Mouse (Mus musculus) cerebellum, adult 2 months (tissue): ENCODE data around the gene Nsf. TPM values are rescaled to one million over a fixed set of nuclear protein-coding genes. Genes with fewer than 3 reads are reported as not detected.

ENCODE experiments used
- DNase-seq, 2 experiments: peaks; one replicate each; pipeline ENCODE4 v3.0.0; 2021
- H3K27ac ChIP-seq: fragments of 200-500 bp; 2 replicates; pipeline ENCODE4 v1.5.1; 2012; ENCODE audit warnings: low read length, control low read depth, inconsistent platforms; ENCODE audit not compliant: insufficient read depth
- H3K27me3 ChIP-seq: fragments of 200-500 bp; 2 replicates; pipeline ENCODE4 v1.6.1; 2012; ENCODE audit warnings: inconsistent platforms, mild to moderate bottlenecking, low read length, moderate library complexity; ENCODE audit not compliant: control insufficient read depth, insufficient read depth
- H3K4me1 ChIP-seq: fragments of 200-500 bp; 2 replicates; pipeline ENCODE4 v1.6.1; 2011; ENCODE audit warnings: low read length; ENCODE audit not compliant: control insufficient read depth, insufficient read depth
- H3K4me3 ChIP-seq: fragments of 200-500 bp; replicated peaks from 2 replicates; pipeline ENCODE3; 2011; ENCODE audit warnings: mild to moderate bottlenecking, low read depth, low read length, control low read depth; ENCODE audit not compliant: insufficient read depth
- CTCF ChIP-seq: fragments of 200-500 bp; IDR thresholded peaks from 2 replicates; pipeline ENCODE4 v1.5.1; 2011; ENCODE audit warnings: low read depth, mild to moderate bottlenecking, control low read depth, low read length, moderate library complexity, borderline replicate concordance; ENCODE audit not compliant: insufficient read depth
- POLR2A ChIP-seq: fragments of 200-500 bp; IDR thresholded peaks from 2 replicates; pipeline ENCODE4 v1.6.1; 2011; ENCODE audit warnings: low read length, control low read depth, borderline replicate concordance; ENCODE audit not compliant: insufficient read depth
- WGBS: fragments of 180-500 bp; shearing (Covaris S2); methylation state at CpG from one replicate; pipeline ENCODE4 v1.1.7; 2018; 5-methylcytosine and 5-hydroxymethylcytosine counted together
- polyA plus RNA-seq: library from polyadenylated mRNA; depleted of rRNA; stranded (reverse); fragments of >200 nt; gene quantifications from 2 replicates; pipeline ENCODE4 v1.2.3, GENCODE M21; 2012

The Nsf gene
- polyA plus RNA-seq, 1 experiment: 511 TPM

GRCm38 (mm10) chr11:103848287-103848686 is 105.6 kb downstream of the Nsf start:
- no peaks in the 10 kb centered on the region for H3K27me3 ChIP-seq
- H3K4me3 ChIP-seq: no peak overlapping the region
- H3K27ac ChIP-seq: no peak overlapping the region
- H3K4me1 ChIP-seq: no peaks in the 10 kb centered on the region
- DNase-seq: no peak
- 89% methylated on average over 11 of the region's 11 CpGs for WGBS
- TF ChIP-seq CTCF: no peak
- TF ChIP-seq POLR2A: no peak

- TF ChIP-seq CTCF (no peak), POLR2A (no peak)
- no peak overlapping the region for H3K4me3 ChIP-seq
- H3K27me3 ChIP-seq: no peaks in the 10 kb centered on the region
- peak in 1 of 2 experiments; percentile 30 for DNase-seq
- peak overlapping the region; percentile 21; the same call in 1 of the 2 replicates for H3K27ac ChIP-seq
- 44% methylated on average over 11 of the region's 11 CpGs for WGBS
- peaks cover 3% of the 10 kb centered on the region; the same call in 1 of the 2 replicates for H3K4me1 ChIP-seq
These were observed 113.0 kb downstream of the Nsf start for GRCm38 (mm10) chr11:103840834-103841233.

GRCm38 (mm10) chr11:103838955-103839354 is 114.9 kb downstream of the Nsf start:
- Histone ChIP-seq H3K27me3 (no peaks in the 10 kb centered on the region), H3K4me1 (peaks cover 3% of the 10 kb centered on the region; the same call in 1 of the 2 replicates), H3K4me3 (no peak overlapping the region), H3K27ac (no peak overlapping the region)
- DNase-seq: no peak
- no peak for TF ChIP-seq POLR2A
- no peak for TF ChIP-seq CTCF
- WGBS: 81% methylated on average over 2 of the region's 2 CpGs

- no peak for DNase-seq
- no peak overlapping the region for H3K4me3 ChIP-seq
- no peaks in the 10 kb centered on the region for H3K27me3 ChIP-seq
- TF ChIP-seq POLR2A: no peak
- TF ChIP-seq CTCF: no peak
- WGBS: 82% methylated on average over 4 of the region's 4 CpGs
- no peaks in the 10 kb centered on the region for H3K4me1 ChIP-seq
- no peak overlapping the region for H3K27ac ChIP-seq
These were observed 121.5 kb downstream of the Nsf start for GRCm38 (mm10) chr11:103832331-103832730.

- Histone ChIP-seq H3K4me1 (no peaks in the 10 kb centered on the region), H3K27ac (no peak overlapping the region), H3K27me3 (no peaks in the 10 kb centered on the region), H3K4me3 (no peak overlapping the region)
- no peak for TF ChIP-seq CTCF
- TF ChIP-seq POLR2A: no peak
- WGBS: 61% methylated on average over 3 of the region's 3 CpGs
- DNase-seq: no peak
These were observed 122.1 kb downstream of the Nsf start for GRCm38 (mm10) chr11:103831766-103832165.

- Histone ChIP-seq H3K27me3 (no peaks in the 10 kb centered on the region), H3K27ac (no peak overlapping the region), H3K4me1 (no peaks in the 10 kb centered on the region), H3K4me3 (no peak overlapping the region)
- no peak for DNase-seq
- TF ChIP-seq POLR2A: no peak
- TF ChIP-seq CTCF: no peak
- 96% methylated on average over 9 of the region's 9 CpGs for WGBS
These were observed 123.4 kb downstream of the Nsf start for GRCm38 (mm10) chr11:103830476-103830875.

- WGBS: 37% methylated on average over 4 of the region's 4 CpGs
- no peak overlapping the region for H3K27ac ChIP-seq
- H3K4me1 ChIP-seq: no peaks in the 10 kb centered on the region
- H3K27me3 ChIP-seq: no peaks in the 10 kb centered on the region
- DNase-seq: no peak
- TF ChIP-seq CTCF (no peak), POLR2A (no peak)
- no peak overlapping the region for H3K4me3 ChIP-seq
These were observed 123.9 kb downstream of the Nsf start for GRCm38 (mm10) chr11:103829956-103830355.

GRCm38 (mm10) chr11:103828866-103829265 is 125.0 kb downstream of the Nsf start:
- H3K27me3 ChIP-seq: no peaks in the 10 kb centered on the region
- no peak overlapping the region for H3K4me3 ChIP-seq
- TF ChIP-seq CTCF (no peak), POLR2A (no peak)
- DNase-seq: no peak
- H3K27ac ChIP-seq: no peak overlapping the region
- WGBS: 81% methylated on average over 7 of the region's 7 CpGs
- H3K4me1 ChIP-seq: no peaks in the 10 kb centered on the region

- H3K4me3 ChIP-seq: no peak overlapping the region
- no peaks in the 10 kb centered on the region for H3K4me1 ChIP-seq
- WGBS: 96% methylated on average over 6 of the region's 6 CpGs
- no peaks in the 10 kb centered on the region for H3K27me3 ChIP-seq
- no peak for DNase-seq
- H3K27ac ChIP-seq: no peak overlapping the region
- TF ChIP-seq POLR2A (no peak), CTCF (no peak)
These were observed 126.7 kb downstream of the Nsf start for GRCm38 (mm10) chr11:103827201-103827600.
